36 mouse cellular contexts compared by ENCODE assay signal in the genomic region with DNA sequence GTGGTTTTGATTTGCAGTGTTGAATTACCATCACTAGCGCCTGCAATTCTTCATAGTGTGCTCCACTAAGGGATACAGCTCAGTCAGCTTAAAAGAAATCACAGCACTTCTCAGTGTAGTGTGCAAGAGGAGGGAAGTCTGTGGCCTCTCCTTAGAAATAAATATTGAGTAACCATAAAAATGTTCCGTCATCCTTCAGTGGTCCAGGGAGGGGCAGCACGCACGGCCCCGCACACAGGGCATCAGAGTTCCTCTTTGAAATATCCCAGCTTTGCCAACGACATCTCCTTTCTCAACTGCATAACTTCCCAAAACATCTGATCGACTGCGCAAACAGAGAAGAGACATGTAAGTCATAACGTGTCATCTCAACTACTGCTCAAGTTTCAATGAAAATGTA. TPM values are rescaled to one million over a fixed set of nuclear protein-coding genes. Genes with fewer than 3 reads are reported as not detected.
"Had no signal": no experiment of that assay in that cellular context is flagged by ENCODE, and none has a peak within 500 bp of the region (broad histone marks: within the 10 kb centered on the region; RNA-seq: fewer than 3 reads in every experiment).

No protein-coding gene starts in this region.

- ATAC-seq: liver, embryonic 12.5 days; liver, postnatal 0 days; lung, postnatal 0 days; midbrain, embryonic 13.5 days; midbrain, embryonic 15.5 days; midbrain, embryonic 16.5 days had no signal

- H3K4me2 ChIP-seq: limb, embryonic 12.5 days; limb, embryonic 13.5 days; limb, embryonic 15.5 days; liver, embryonic 11.5 days; lung, embryonic 14.5 days; lung, embryonic 15.5 days; midbrain, embryonic 11.5 days; midbrain, embryonic 12.5 days; midbrain, embryonic 13.5 days; midbrain, embryonic 15.5 days; neural tube, embryonic 12.5 days; neural tube, embryonic 13.5 days had no signal

- H3K4me3 ChIP-seq: limb, embryonic 10.5 days; limb, embryonic 12.5 days; limb, embryonic 13.5 days; limb, embryonic 15.5 days; liver, embryonic 13.5 days; liver, embryonic 15.5 days; lung, embryonic 15.5 days; megakaryocyte, embryonic 14.5 days; midbrain, embryonic 10.5 days; midbrain, embryonic 12.5 days; midbrain, embryonic 13.5 days; midbrain, embryonic 15.5 days; myocyte; neural tube, embryonic 12.5 days; neural tube, embryonic 13.5 days had no signal

- DNase-seq: left cerebral cortex, postnatal 4 days; liver; liver, embryonic 13.5 days; liver, postnatal 0 days; lung, adult 18-20 months; lung, adult 2 months; lung, embryonic 14.5 days; lung, postnatal 10 days; lung, postnatal 14 days; lung, postnatal 36 days; lung, postnatal 4 days; midbrain, embryonic 14.5 days had no signal

- H3K4me1 ChIP-seq: limb, embryonic 10.5 days; limb, embryonic 12.5 days; limb, embryonic 13.5 days; limb, embryonic 15.5 days; lung, embryonic 15.5 days; midbrain, embryonic 10.5 days; midbrain, embryonic 12.5 days; midbrain, embryonic 13.5 days; midbrain, embryonic 15.5 days; neural tube, embryonic 12.5 days; neural tube, embryonic 13.5 days had no signal

- H3K9me3 ChIP-seq: limb, embryonic 10.5 days; limb, embryonic 12.5 days; limb, embryonic 13.5 days; limb, embryonic 15.5 days; liver, embryonic 12.5 days; liver, embryonic 13.5 days; liver, embryonic 15.5 days; lung, embryonic 15.5 days; megakaryocyte, embryonic 14.5 days; midbrain, embryonic 10.5 days; midbrain, embryonic 12.5 days; midbrain, embryonic 13.5 days; midbrain, embryonic 15.5 days; neural tube, embryonic 12.5 days; neural tube, embryonic 13.5 days had no signal

- H3K27ac ChIP-seq: limb, embryonic 10.5 days; limb, embryonic 12.5 days; limb, embryonic 13.5 days; limb, embryonic 15.5 days; liver, embryonic 13.5 days; liver, embryonic 14.5 days; liver, embryonic 15.5 days; lung, embryonic 15.5 days; macrophage; midbrain, embryonic 10.5 days; midbrain, embryonic 12.5 days; midbrain, embryonic 13.5 days; midbrain, embryonic 15.5 days; neural tube, embryonic 12.5 days; neural tube, embryonic 13.5 days had no signal

- H3K9ac ChIP-seq: limb, embryonic 12.5 days; limb, embryonic 13.5 days; limb, embryonic 15.5 days; liver, embryonic 12.5 days; liver, embryonic 13.5 days; liver, embryonic 14.5 days; liver, embryonic 15.5 days; liver, postnatal 0 days; lung, embryonic 14.5 days; lung, embryonic 15.5 days; midbrain, embryonic 12.5 days; midbrain, embryonic 13.5 days; midbrain, embryonic 15.5 days; neural tube, embryonic 12.5 days; neural tube, embryonic 13.5 days had no signal

- H3K27me3 ChIP-seq: limb, embryonic 12.5 days; limb, embryonic 13.5 days; limb, embryonic 15.5 days; liver, embryonic 12.5 days; liver, embryonic 13.5 days; liver, embryonic 15.5 days; lung, embryonic 15.5 days; megakaryocyte, embryonic 14.5 days; midbrain, embryonic 12.5 days; midbrain, embryonic 13.5 days; midbrain, embryonic 15.5 days; neural tube, embryonic 12.5 days; neural tube, embryonic 13.5 days had no signal

RNA-seq across cellular contexts. Expression of gene Myrfl, which starts 10.1 kb away (rescaled TPM):
- total RNA-seq: liver, adult 2 months; megakaryocyte-erythroid progenitor cell, adult 5-6 weeks; monocyte, adult 5-6 weeks had no signal
- polyA plus RNA-seq: liver, adult 2 months; liver, embryonic 13.5 days; liver, embryonic 14.5 days; liver, embryonic 15.5 days; liver, postnatal 0 days; lung, adult 2 months; lung, embryonic 14.5 days; lung, postnatal 0 days; macrophage had no signal
